Mouse (Mus musculus): Measurements from ENCODE around the gene Pstk. TPM values are rescaled to one million over a fixed set of nuclear protein-coding genes. Genes with fewer than 3 reads are reported as not detected.
"Not testable (repeated sequence)": the region's sequence is repeated elsewhere in the genome, so short reads cannot be mapped to it uniquely, and the experiment has no call there.

Pstk gene
- polyA plus RNA-seq, 1 experiment from 2014 or later = 64.4 TPM

DNA sequence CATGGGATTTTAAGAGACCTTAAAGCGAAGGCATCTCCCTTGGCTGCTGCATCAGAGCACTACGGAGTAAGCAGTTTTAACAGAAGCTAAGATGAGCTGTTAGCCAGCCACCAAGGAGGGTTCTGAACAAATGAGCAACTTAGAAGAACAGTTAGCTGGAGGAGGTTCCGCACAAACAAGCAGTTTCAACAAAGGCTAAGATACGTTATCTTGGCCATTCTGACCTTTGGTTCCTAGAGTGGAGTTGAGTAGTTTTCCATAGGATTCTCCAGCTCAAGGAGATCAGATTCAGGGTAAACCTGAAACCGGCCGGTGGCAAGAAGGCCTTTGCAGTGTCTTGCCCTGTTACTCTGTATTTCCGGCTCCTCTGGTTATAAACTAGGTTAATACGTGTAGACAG is 6.8 kb upstream of the Pstk start:
- Histone ChIP-seq H3K36me3 (no peaks in the 10 kb centered on the region), H3K4me1 (peaks cover 15% of the 10 kb centered on the region), H3K4me3 (no peak overlapping the region), H3K4me2 (no peak overlapping the region), H3K27ac (no peak overlapping the region), H3K9ac (no peak overlapping the region), H3K9me3 (no peaks in the 10 kb centered on the region), H3K27me3 (no peaks in the 10 kb centered on the region)
- 90% methylated on average over 8 of the region's 8 CpGs for WGBS
- no peak for ATAC-seq (ENCODE audit: insufficient number of reproducible peaks, low FRiP score, low TSS enrichment, low read depth)

GRCm38 (mm10) chr7:131371470-131371860 is 524 bp downstream of the Pstk start:
- H3K27ac ChIP-seq = peak overlapping the region; percentile 95
- no peaks in the 10 kb centered on the region; the same call in 1 of the 2 replicates for H3K4me1 ChIP-seq
- peak overlapping the region; percentile 64 for H3K4me2 ChIP-seq
- H3K9ac ChIP-seq = peak overlapping the region; percentile 86
- H3K4me3 ChIP-seq = peak overlapping the region; percentile 66
- H3K36me3 ChIP-seq = no peaks in the 10 kb centered on the region
- no peak for ATAC-seq (ENCODE audit: insufficient number of reproducible peaks, low FRiP score, low TSS enrichment, low read depth)
- H3K9me3 ChIP-seq = no peaks in the 10 kb centered on the region
- no peaks in the 10 kb centered on the region for H3K27me3 ChIP-seq
- 5% methylated on average over 9 of the region's 9 CpGs for WGBS

- peak overlapping the region; percentile 66 for H3K4me3 ChIP-seq
- H3K4me1 ChIP-seq = no peaks in the 10 kb centered on the region; the same call in 1 of the 2 replicates
- no peaks in the 10 kb centered on the region for H3K36me3 ChIP-seq
- H3K9ac ChIP-seq = no peak overlapping the region
- no peak for ATAC-seq (ENCODE audit: insufficient number of reproducible peaks, low FRiP score, low TSS enrichment, low read depth)
- H3K4me2 ChIP-seq = peak overlapping the region; percentile 64
- WGBS = 63% methylated on average over 9 of the region's 9 CpGs
- no peaks in the 10 kb centered on the region for H3K9me3 ChIP-seq
- H3K27ac ChIP-seq = no peak overlapping the region
- H3K27me3 ChIP-seq = no peaks in the 10 kb centered on the region
Measured at GRCm38 (mm10) chr7:131371880-131372651, 1.1 kb downstream of the Pstk start.

GRCm38 (mm10) chr7:131391761-131392160 is 20.8 kb downstream of the Pstk start:
- H3K36me3 ChIP-seq = peaks cover 26% of the 10 kb centered on the region
- H3K27me3 ChIP-seq; ATAC-seq (ENCODE audit: insufficient number of reproducible peaks, low FRiP score, low TSS enrichment, low read depth); H3K4me1 ChIP-seq; H3K4me2 ChIP-seq; H3K4me3 ChIP-seq; H3K9me3 ChIP-seq; H3K27ac ChIP-seq; H3K9ac ChIP-seq: not testable (repeated sequence)
- WGBS = 93% methylated on average over 7 of the region's 7 CpGs

DNA sequence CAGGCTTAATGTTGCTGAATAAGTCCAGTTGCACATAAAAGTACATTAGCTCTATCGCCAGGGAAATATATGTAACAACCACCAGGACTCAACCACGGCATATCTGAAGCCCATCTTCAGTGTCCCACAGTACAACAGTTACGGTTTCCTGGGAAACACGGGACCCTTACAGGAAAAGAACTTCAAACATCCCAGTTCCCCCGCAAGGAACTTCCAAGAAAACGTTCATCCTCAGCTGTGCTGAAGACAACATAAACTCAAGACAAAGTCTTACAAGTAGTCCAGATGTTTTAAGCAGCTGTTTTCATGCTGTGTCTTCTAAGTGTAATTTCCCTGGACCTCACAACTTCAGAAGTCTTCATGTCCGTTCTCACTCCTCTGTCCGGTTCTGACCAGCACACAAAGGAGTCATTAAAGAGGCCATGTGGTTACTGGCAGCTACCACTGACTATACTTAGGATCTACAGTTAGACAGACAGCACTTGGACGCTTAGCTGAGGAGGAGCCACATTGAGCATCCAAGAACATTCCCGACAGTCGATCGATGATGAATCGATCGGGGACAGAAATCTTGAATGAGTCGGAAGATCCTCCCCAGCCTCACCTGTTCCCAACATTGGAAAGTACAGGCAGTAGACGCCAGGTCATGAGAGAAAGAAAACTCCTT is 38.5 kb downstream of the Pstk start:
- H3K9ac ChIP-seq = peak overlapping the region; percentile 97
- ATAC-seq (ENCODE audit: insufficient number of reproducible peaks, low FRiP score, low TSS enrichment, low read depth) = no peak
- peak overlapping the region; percentile 87; the same call in 1 of the 2 replicates for H3K27ac ChIP-seq
- no peaks in the 10 kb centered on the region for H3K9me3 ChIP-seq
- H3K4me3 ChIP-seq = peak overlapping the region; percentile 73
- peak overlapping the region; percentile 72 for H3K4me2 ChIP-seq
- H3K36me3 ChIP-seq = no peaks in the 10 kb centered on the region
- H3K27me3 ChIP-seq = no peaks in the 10 kb centered on the region
- H3K4me1 ChIP-seq = peaks cover 17% of the 10 kb centered on the region
- WGBS = 6% methylated on average over 16 of the region's 16 CpGs

DNA sequence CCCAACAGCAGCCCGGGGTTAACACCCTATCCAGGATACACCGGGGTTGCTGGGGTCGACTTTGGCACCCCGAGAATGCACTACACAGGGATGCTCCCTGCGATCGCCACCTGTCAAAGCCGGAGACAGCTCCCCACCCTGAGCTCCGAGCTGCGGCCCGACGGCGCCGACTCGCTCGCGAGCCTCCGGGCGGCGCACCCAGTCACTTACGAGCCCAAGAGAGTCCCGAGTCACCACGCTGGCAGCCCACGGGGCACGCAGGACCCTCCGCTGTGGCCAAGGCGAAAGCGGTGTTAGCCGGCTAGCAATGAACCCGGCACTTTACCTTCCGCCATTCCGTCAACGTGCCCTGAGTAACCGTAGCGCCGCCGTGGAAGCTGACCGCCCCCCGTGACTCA is 39.0 kb downstream of the Pstk start:
- ATAC-seq (ENCODE audit: insufficient number of reproducible peaks, low FRiP score, low TSS enrichment, low read depth) = no peak; the same call in 1 of the 2 replicates
- Histone ChIP-seq H3K4me1 (peaks cover 17% of the 10 kb centered on the region), H3K4me3 (peak overlapping the region; percentile 73), H3K9ac (peak overlapping the region; percentile 97), H3K27me3 (no peaks in the 10 kb centered on the region), H3K36me3 (no peaks in the 10 kb centered on the region), H3K9me3 (no peaks in the 10 kb centered on the region), H3K27ac (peak overlapping the region; percentile 87), H3K4me2 (peak overlapping the region; percentile 72)
- WGBS = under 1% methylated on average over 38 of the region's 38 CpGs

DNA sequence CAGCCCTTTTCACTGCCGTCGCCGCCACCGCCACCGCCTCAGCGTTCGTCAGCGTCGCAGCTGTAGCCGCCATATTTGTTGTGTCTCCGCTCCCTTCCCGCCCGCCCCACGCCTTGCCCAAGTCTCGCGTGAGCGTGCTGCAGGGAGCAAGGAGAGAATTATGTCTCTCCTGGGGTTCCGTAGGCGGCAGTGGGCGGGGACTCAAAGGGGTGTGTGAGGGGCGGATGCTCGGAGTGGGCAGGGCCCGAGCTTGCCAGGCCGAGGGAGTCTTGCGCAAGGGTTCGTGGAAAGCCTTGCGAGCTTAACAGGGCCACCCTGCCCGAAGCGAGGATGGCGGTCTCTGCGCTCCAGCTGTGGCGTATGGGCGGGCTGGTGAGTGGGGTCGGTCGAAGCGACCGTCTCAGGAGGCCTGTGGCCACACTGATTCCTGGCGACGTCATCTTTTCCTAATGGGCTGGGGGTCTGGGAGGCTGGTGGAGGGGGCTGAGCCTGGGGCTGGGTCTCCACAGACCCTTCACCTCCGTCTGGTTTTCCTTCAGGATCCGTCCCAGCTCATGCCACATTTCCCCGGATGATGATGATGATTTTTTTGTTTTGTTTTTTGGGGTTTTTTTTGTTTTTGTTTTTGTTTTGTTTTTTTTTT is 39.6 kb downstream of the Pstk start, which contains the start of the genes Ikzf5 and Acadsb:
Gene Ikzf5 (minus strand): TSS at position 106 of the 643 bp plus-strand sequence.
Gene Acadsb (plus strand): TSS at position 186 of the 643 bp plus-strand sequence.
- H3K4me2 ChIP-seq = peak within 1 kb of the TSS; percentile 72
- peak within 1 kb of the TSS; percentile 73 for H3K4me3 ChIP-seq
- ATAC-seq (ENCODE audit: insufficient number of reproducible peaks, low FRiP score, low TSS enrichment, low read depth) = peak; percentile 98
- peaks cover 17% of the 10 kb centered on the region for H3K4me1 ChIP-seq
- peak within 1 kb of the TSS; percentile 87 for H3K27ac ChIP-seq
- peak within 1 kb of the TSS; percentile 97 for H3K9ac ChIP-seq
- H3K9me3 ChIP-seq = no peaks in the 10 kb centered on the region
- H3K36me3 ChIP-seq = no peaks in the 10 kb centered on the region
- under 1% methylated on average over 42 of the region's 42 CpGs for WGBS
- no peaks in the 10 kb centered on the region for H3K27me3 ChIP-seq

GRCm38 (mm10) chr7:131411221-131411940 is 40.4 kb downstream of the Pstk start:
- Histone ChIP-seq H3K4me2 (peak overlapping the region; percentile 72), H3K4me3 (peak overlapping the region; percentile 73), H3K9me3 (no peaks in the 10 kb centered on the region), H3K4me1 (peaks cover 17% of the 10 kb centered on the region), H3K27ac (no peak overlapping the region), H3K36me3 (no peaks in the 10 kb centered on the region), H3K9ac (no peak overlapping the region), H3K27me3 (no peaks in the 10 kb centered on the region)
- WGBS = 14% methylated on average over 10 of the region's 10 CpGs
- ATAC-seq (ENCODE audit: insufficient number of reproducible peaks, low FRiP score, low TSS enrichment, low read depth) = no peak

DNA sequence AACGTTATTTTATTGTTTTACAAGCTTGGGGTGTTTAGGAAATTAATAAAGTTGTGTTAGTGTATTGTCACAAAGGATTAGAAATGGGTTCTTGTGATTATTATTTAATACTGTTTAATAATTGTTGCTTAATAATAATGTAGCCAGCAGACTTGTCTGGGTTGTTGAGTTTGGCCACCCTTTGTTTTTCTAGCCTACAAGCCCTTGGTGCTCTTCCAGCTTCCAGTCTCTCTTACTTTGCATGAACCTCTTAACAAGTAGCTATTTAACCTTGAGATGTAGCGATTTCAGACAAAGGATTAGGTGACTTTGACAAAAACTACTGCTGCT is 41.0 kb downstream of the Pstk start:
- Histone ChIP-seq H3K4me1 (peaks cover 17% of the 10 kb centered on the region), H3K36me3 (no peaks in the 10 kb centered on the region), H3K9ac (no peak overlapping the region), H3K27ac (no peak overlapping the region), H3K4me3 (peak overlapping the region; percentile 73; the same call in 1 of the 2 replicates), H3K4me2 (peak overlapping the region; percentile 72; the same call in 1 of the 2 replicates), H3K27me3 (no peaks in the 10 kb centered on the region), H3K9me3 (no peaks in the 10 kb centered on the region)
- 29% methylated on average over 2 of the region's 2 CpGs for WGBS
- ATAC-seq (ENCODE audit: insufficient number of reproducible peaks, low FRiP score, low TSS enrichment, low read depth) = no peak

DNA sequence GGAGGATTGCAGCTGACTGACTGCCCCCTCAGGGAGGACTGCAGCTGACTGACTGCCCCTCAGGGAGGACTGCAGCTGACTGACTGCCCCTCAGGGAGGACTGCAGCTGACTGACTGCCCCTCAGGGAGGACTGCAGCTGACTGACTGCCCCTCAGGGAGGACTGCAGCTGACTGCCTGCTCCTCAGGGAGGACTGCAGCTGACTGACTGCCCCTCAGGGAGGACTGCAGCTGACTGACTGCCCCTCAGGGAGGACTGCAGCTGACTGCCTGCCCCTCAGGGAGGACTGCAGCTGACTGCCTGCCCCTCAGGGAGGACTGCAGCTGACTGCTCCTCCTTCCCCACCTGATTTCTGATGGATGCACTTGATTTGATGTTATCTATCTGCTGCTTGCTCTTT is 45.8 kb downstream of the Pstk start:
- not testable (repeated sequence) for H3K4me2 ChIP-seq; H3K36me3 ChIP-seq; ATAC-seq (ENCODE audit: insufficient number of reproducible peaks, low FRiP score, low TSS enrichment, low read depth); H3K9me3 ChIP-seq; H3K27me3 ChIP-seq; H3K4me3 ChIP-seq; H3K4me1 ChIP-seq; H3K27ac ChIP-seq; H3K9ac ChIP-seq

DNA sequence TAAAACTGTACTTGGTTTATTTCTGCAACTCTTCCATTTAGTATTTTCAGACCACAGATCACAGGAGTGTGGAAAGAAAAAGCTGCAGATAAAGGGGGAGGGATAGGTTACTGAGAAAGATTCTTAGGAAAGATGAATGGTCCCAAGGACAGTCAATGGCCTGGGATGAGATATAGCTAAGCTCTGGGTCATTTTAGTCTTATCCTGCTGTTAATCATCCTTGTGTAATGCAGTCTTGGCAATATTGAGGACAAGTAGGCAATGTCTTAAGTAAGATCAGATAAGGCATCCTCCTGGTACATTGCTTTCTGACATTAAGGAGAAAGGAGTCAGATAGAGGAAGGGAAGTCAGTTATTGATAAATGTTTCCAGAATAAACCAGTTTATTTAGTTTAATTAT is 46.7 kb downstream of the Pstk start:
- no peaks in the 10 kb centered on the region; the same call in 1 of the 2 replicates for H3K4me1 ChIP-seq
- no peak overlapping the region for H3K27ac ChIP-seq
- H3K4me2 ChIP-seq = no peak overlapping the region
- H3K9me3 ChIP-seq = no peaks in the 10 kb centered on the region
- H3K9ac ChIP-seq = no peak overlapping the region
- no peaks in the 10 kb centered on the region for H3K36me3 ChIP-seq
- H3K27me3 ChIP-seq = no peaks in the 10 kb centered on the region
- ATAC-seq (ENCODE audit: insufficient number of reproducible peaks, low FRiP score, low TSS enrichment, low read depth) = no peak
- H3K4me3 ChIP-seq = no peak overlapping the region
